Mouse (Mus musculus) stomach, embryonic 14.5 days (tissue): ENCODE data around the gene Gm12117. TPM values are rescaled to one million over a fixed set of nuclear protein-coding genes. Genes with fewer than 3 reads are reported as not detected.

Experiments used
- ATAC-seq: fragments of 200-750 bp; cut with Nextera tagmentation; 2 replicates; pipeline ENCODE4 v1.8.0; 2017; ENCODE audit warnings: low read depth, moderate TSS enrichment; ENCODE audit not compliant: insufficient number of reproducible peaks, insufficient read depth, low FRiP score
- H3K27ac ChIP-seq: fragments of 300-500 bp; sonication (generic); 2 replicates; pipeline ENCODE4 v1.5.1; 2014; ENCODE audit warnings: mild to moderate bottlenecking, low read length, moderate library complexity, mixed read lengths
- H3K27me3 ChIP-seq: fragments of 300-500 bp; sonication (generic); 2 replicates; pipeline ENCODE4 v1.6.1; 2014; ENCODE audit warnings: low read length, control low read depth, mixed read lengths; ENCODE audit not compliant: control insufficient read depth, insufficient read depth
- H3K36me3 ChIP-seq: fragments of 300-500 bp; sonication (generic); 2 replicates; pipeline ENCODE4 v1.6.1; 2014; ENCODE audit warnings: mild to moderate bottlenecking, control low read depth, low read length, moderate library complexity, mixed read lengths; ENCODE audit not compliant: control insufficient read depth, insufficient read depth
- H3K4me1 ChIP-seq: fragments of 300-500 bp; sonication (generic); 2 replicates; pipeline ENCODE4 v1.6.1; 2014; ENCODE audit warnings: low read length, control low read depth, mixed read lengths; ENCODE audit not compliant: control insufficient read depth, insufficient read depth
- H3K4me2 ChIP-seq: fragments of 300-500 bp; sonication (generic); replicated peaks from 2 replicates; pipeline ENCODE4 v1.6.1; 2014; ENCODE audit warnings: low read depth, low read length, control low read depth
- H3K4me3 ChIP-seq: fragments of 300-500 bp; sonication (generic); 2 replicates; pipeline ENCODE4 v1.5.1; 2014; ENCODE audit warnings: low read depth, low read length, control low read depth
- H3K9ac ChIP-seq: fragments of 300-500 bp; sonication (generic); replicated peaks from 2 replicates; pipeline ENCODE4 v1.6.1; 2014; ENCODE audit warnings: low read depth, mild to moderate bottlenecking, control low read depth, low read length, moderate library complexity, mixed read lengths
- H3K9me3 ChIP-seq: fragments of 300-500 bp; sonication (generic); 2 replicates; pipeline ENCODE4 v1.6.1; 2016; ENCODE audit warnings: low read depth, low read length, control low read depth; ENCODE audit not compliant: control insufficient read depth
- WGBS: fragments of 180-500 bp; shearing (Covaris S2); extraction: QIAGEN DNeasy Blood & Tissue Kit; methylation state at CpG from one replicate; pipeline ENCODE4 v1.1.7; 2014; 5-methylcytosine and 5-hydroxymethylcytosine counted together
- polyA plus RNA-seq: library from polyadenylated mRNA; unstranded; fragments of >200 nt; fragmentation: Nextera tagmentation; extraction: Ambion mirVana; gene quantifications from 2 replicates; pipeline ENCODE4 v1.2.1, GENCODE M21; 2014

The Gm12117 gene
- polyA plus RNA-seq = not detected in 2 replicates

DNA sequence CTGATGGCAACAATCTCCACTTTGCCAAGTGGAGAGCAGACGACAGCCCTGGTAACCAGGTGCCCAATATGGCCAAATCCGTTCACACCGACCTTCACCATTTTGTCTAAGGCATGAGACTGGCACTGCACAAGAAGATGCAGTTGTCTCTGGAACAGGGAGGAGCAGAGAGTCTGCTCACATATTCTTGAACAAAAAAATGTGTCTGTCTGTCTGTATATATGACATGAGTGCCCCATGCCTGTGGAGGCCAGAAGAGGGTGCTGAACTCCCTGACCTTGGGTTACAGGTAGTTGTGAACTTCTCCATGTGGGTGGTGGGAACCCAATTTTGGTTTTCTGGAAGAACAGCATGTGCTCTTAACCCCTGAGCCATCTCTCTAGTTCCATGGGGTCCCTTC, at the start of gene Gm12117:
Gene Gm12117, minus strand, starts transcription at position 101 of the 400 bp plus-strand sequence.
- Histone ChIP-seq H3K36me3 (no peaks in the 10 kb centered on the region), H3K27me3 (no peaks in the 10 kb centered on the region), H3K4me1 (no peaks in the 10 kb centered on the region), H3K4me3 (no peak within 1 kb of the TSS), H3K4me2 (no peak within 1 kb of the TSS), H3K9me3 (no peaks in the 10 kb centered on the region), H3K9ac (no peak within 1 kb of the TSS), H3K27ac (no peak within 1 kb of the TSS)
- WGBS = 94% methylated on average over 3 of the region's 3 CpGs
- no peak for ATAC-seq

DNA sequence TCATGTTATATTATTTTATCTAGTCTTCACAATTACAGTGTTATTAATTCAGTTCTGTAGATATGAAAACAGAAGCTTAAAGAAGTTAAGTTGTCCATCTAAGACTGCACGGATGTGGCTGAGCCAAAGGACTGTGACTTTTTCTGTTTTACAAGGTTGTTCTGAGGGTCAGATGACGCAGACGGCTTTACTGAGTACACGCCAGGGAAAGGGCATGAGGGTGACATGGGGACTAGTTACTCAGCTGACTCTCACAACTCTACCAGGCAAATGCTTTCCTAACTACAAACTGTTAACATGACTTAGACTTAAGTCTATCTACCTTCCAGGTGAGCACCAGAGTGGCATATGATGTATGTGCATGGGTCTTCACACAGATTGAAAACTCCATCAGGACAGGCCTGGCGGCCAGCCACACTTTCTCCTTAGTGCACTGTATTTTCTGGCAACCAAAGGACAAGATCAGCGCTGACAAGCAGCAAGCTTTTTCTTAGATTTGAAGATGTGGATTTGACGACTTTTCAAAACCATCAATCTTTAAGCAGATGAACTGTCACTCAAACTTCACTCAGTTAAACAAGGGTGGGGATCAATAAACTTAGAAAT, 42.6 kb upstream of the Gm12117 start:
- H3K4me3 ChIP-seq = no peak overlapping the region
- no peak for ATAC-seq
- no peak overlapping the region for H3K27ac ChIP-seq
- H3K4me1 ChIP-seq = no peaks in the 10 kb centered on the region
- no peaks in the 10 kb centered on the region for H3K27me3 ChIP-seq
- H3K36me3 ChIP-seq = no peaks in the 10 kb centered on the region
- 79% methylated on average over 7 of the region's 7 CpGs for WGBS
- H3K9ac ChIP-seq = no peak overlapping the region
- H3K4me2 ChIP-seq = no peak overlapping the region
- no peaks in the 10 kb centered on the region for H3K9me3 ChIP-seq

DNA sequence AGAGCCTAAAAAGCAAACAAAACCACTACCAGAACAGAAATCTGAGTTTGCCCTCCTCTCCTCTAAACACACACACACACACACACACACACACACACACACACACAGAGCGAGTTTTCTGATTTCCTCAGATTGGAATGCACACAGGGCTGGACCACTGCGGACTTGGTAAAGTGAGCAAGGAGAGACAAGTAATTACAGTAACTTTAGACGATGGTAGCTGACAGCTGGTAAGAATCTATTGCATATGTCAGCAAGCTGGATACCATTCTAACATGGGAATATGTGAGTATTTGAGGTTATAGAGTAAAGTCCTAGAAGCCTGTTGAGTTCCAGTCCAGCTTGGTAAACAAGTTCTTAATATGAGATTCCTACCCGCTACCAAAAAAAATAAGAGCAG, 33.0 kb upstream of the Gm12117 start:
- no peak for ATAC-seq
- 35% methylated on average over 4 of the region's 4 CpGs for WGBS

DNA sequence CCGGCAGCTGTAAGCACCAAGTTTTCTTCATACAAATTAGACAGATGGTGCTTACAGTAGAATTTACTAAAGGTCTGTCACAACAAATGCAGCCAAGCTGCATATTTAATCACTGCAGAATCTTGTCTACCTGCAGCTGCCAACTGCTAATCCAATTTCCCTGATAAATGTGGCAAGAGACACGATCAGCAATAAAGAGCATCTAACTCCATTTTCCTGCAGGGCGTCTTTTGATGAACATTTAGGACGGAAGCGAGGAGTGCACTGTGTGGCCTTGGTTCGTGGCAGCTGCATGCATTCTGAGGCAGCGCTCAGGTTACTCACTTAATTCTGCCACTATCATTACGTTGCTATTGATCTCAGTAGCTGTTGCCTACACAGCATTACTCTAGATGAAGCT, 24.3 kb upstream of the Gm12117 start:
- no peak overlapping the region for H3K4me2 ChIP-seq
- H3K27me3 ChIP-seq = no peaks in the 10 kb centered on the region
- H3K9ac ChIP-seq = no peak overlapping the region
- H3K36me3 ChIP-seq = no peaks in the 10 kb centered on the region
- H3K4me1 ChIP-seq = no peaks in the 10 kb centered on the region
- no peak for ATAC-seq
- no peaks in the 10 kb centered on the region for H3K9me3 ChIP-seq
- no peak overlapping the region for H3K4me3 ChIP-seq
- 54% methylated on average over 8 of the region's 8 CpGs for WGBS
- H3K27ac ChIP-seq = no peak overlapping the region

More for the DNA sequence above, 33.0 kb upstream of the Gm12117 start:
- Histone ChIP-seq H3K36me3 (no peaks in the 10 kb centered on the region), H3K4me3 (no peak overlapping the region), H3K27ac (no peak overlapping the region), H3K27me3 (no peaks in the 10 kb centered on the region), H3K4me1 (no peaks in the 10 kb centered on the region), H3K4me2 (no peak overlapping the region), H3K9me3 (no peaks in the 10 kb centered on the region), H3K9ac (no peak overlapping the region)

DNA sequence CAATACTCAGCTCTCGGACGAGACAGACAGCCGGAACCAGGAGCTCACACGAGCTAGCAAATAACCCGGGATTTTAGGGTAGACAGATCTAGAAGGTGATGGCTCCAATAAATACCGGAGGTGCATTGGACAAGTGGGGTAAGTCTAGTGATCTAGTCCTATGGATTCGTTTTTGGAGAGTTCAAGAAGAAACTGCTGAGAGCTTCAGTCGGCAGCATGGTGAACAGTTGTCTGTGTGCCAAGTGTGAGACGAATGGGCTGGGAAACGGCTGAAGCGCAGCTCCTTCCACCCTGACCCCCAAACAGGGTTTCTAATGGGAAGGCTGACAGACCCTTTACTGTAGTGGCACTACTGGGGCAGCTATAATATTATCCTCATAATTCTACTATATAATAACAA, 22.8 kb upstream of the Gm12117 start:
- no peaks in the 10 kb centered on the region for H3K27me3 ChIP-seq
- H3K4me2 ChIP-seq = no peak overlapping the region
- 61% methylated on average over 11 of the region's 11 CpGs for WGBS
- H3K4me1 ChIP-seq = no peaks in the 10 kb centered on the region
- H3K36me3 ChIP-seq = no peaks in the 10 kb centered on the region
- no peak for ATAC-seq
- H3K4me3 ChIP-seq = no peak overlapping the region
- no peaks in the 10 kb centered on the region for H3K9me3 ChIP-seq
- H3K9ac ChIP-seq = no peak overlapping the region
- no peak overlapping the region for H3K27ac ChIP-seq

DNA sequence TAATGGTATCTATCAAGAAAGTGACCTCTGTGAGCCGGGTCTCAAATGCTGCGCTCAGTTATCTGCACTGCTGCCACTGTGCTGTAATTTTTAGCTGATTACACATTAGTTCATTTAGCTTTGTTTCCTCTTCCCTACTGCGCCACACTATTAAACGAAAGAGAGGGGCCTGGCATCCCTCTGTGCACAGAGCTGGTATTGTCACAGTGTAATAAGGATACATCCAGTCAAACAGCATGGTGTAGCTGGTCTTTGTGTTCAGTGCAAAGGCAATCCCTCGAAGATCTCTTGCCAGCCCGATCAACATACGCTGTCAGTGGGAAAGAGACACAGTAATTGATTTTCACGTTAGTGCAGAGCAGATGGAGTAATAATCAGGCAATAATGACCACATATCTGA, 20.6 kb upstream of the Gm12117 start:
- Histone ChIP-seq H3K4me2 (no peak overlapping the region), H3K4me1 (no peaks in the 10 kb centered on the region), H3K9ac (no peak overlapping the region), H3K27me3 (no peaks in the 10 kb centered on the region), H3K27ac (no peak overlapping the region), H3K36me3 (no peaks in the 10 kb centered on the region), H3K4me3 (no peak overlapping the region), H3K9me3 (no peaks in the 10 kb centered on the region)
- no peak for ATAC-seq
- WGBS = 62% methylated on average over 8 of the region's 8 CpGs

DNA sequence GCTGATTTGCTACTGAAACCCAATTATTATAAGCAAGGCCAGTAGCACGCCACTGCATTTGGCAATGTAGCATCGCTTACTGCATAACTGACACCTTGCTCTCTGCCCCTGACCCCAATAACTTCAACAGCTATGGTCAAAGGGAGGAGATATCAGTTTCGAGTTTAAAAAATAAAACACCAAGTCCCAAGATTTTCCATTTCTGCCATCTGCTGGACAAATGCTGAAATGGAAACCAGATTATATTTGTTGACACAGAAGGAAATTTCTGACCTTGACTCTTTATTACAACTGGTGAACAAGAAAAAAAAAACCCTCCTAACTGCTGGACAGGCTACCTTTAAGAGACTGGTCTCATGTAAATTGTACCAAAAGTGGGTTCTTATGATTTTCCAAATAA, 18.9 kb upstream of the Gm12117 start:
- no peak overlapping the region for H3K9ac ChIP-seq
- ATAC-seq = no peak
- no peaks in the 10 kb centered on the region for H3K4me1 ChIP-seq
- H3K4me2 ChIP-seq = no peak overlapping the region
- no peak overlapping the region for H3K27ac ChIP-seq
- no peaks in the 10 kb centered on the region for H3K36me3 ChIP-seq
- 30% methylated on average over 3 of the region's 3 CpGs for WGBS
- no peaks in the 10 kb centered on the region for H3K27me3 ChIP-seq
- H3K9me3 ChIP-seq = no peaks in the 10 kb centered on the region
- H3K4me3 ChIP-seq = no peak overlapping the region

DNA sequence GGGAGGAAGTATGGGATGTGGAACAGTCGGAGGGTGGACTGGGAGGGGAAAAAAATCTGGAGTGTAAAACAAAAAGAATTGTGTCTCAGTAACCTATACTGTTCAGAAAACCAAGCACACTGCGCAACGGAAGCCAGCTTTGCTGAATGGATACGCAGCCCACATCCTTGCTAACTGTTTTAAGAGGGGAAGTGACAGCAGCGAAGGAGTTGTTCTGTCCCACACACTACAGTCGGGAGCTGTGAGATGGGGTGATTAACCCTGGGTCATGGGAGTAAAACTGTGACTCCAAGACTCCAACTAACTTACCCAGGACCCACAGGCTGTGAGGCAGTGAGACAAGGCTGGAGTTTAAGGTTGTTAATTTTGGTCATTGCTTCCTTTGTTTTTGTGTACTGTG, 17.5 kb upstream of the Gm12117 start:
- WGBS = 60% methylated on average over 6 of the region's 6 CpGs
- Histone ChIP-seq H3K4me3 (no peak overlapping the region), H3K36me3 (no peaks in the 10 kb centered on the region), H3K4me1 (no peaks in the 10 kb centered on the region), H3K9ac (no peak overlapping the region), H3K4me2 (no peak overlapping the region), H3K9me3 (no peaks in the 10 kb centered on the region), H3K27me3 (no peaks in the 10 kb centered on the region), H3K27ac (no peak overlapping the region)
- no peak for ATAC-seq

DNA sequence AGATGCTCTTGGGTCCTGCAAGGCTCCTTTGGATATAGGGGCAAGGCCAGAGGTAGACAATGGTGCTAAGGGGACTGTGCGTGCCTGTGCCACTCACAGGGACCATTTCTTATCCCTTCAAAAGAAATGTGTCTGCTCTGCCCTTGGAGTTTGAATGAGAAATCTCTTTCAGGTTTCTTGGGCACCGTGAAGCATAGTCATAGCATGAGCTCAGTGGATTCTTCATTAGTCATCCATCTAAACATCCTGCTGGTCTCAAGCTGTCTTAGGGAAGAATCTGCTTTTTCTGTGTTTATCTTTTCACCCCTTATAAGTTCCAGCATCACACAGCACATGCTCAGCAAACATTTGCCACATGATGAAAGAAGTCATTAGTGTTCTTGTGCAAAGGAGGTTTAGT, 2.0 kb upstream of the Gm12117 start:
- no peak overlapping the region for H3K4me3 ChIP-seq
- 81% methylated on average over 2 of the region's 2 CpGs for WGBS
- no peak overlapping the region for H3K4me2 ChIP-seq
- no peaks in the 10 kb centered on the region for H3K36me3 ChIP-seq
- no peaks in the 10 kb centered on the region for H3K9me3 ChIP-seq
- ATAC-seq = no peak
- no peaks in the 10 kb centered on the region for H3K27me3 ChIP-seq
- no peaks in the 10 kb centered on the region for H3K4me1 ChIP-seq
- no peak overlapping the region for H3K9ac ChIP-seq
- H3K27ac ChIP-seq = no peak overlapping the region
